Mouse (Mus musculus): Measurements from ENCODE around the gene Pigb.

- TF ChIP-seq CTCF (IDR thresholded peaks at IDR 0.05; ENCODE audit: borderline replicate concordance, extremely low read depth, insufficient read depth, insufficient read length) = no peak
- TF ChIP-seq POLR2A (IDR thresholded peaks at IDR 0.05; ENCODE audit: borderline replicate concordance, extremely low read depth, insufficient read depth, insufficient read length, poor library complexity, severe bottlenecking) = no peak
Observed at GRCm38 (mm10) chr9:73045204-73045603, 5.0 kb upstream of the Pigb start.
